Mouse (Mus musculus) limb, embryonic 14.5 days (tissue): ENCODE measurements around the gene Rgs7. TPM values are rescaled to one million over a fixed set of nuclear protein-coding genes. Genes with fewer than 3 reads are reported as not detected.

Source experiments
- ATAC-seq: fragments of 200-750 bp; cut with Nextera tagmentation; 2 replicates; pipeline ENCODE4 v1.8.0; 2017; ENCODE audit warnings: low read depth, moderate number of reproducible peaks, moderate TSS enrichment; ENCODE audit not compliant: low FRiP score
- DNase-seq: peaks from one replicate; pipeline ENCODE4 v3.0.0-alpha.2; 2015; ENCODE audit warnings: low spot score
- H3K27ac ChIP-seq: fragments of 300-500 bp; sonication (generic); replicated peaks from 2 replicates; pipeline ENCODE4 v1.5.1; 2014; ENCODE audit warnings: low read depth, mild to moderate bottlenecking, low read length, moderate library complexity, mixed read lengths
- H3K27me3 ChIP-seq: fragments of 300-500 bp; sonication (generic); 2 replicates; pipeline ENCODE4 v1.6.1; 2014; ENCODE audit warnings: low read length, mixed read lengths; ENCODE audit not compliant: control insufficient read depth, insufficient read depth
- H3K36me3 ChIP-seq: fragments of 300-500 bp; sonication (generic); 2 replicates; pipeline ENCODE4 v1.6.1; 2014; ENCODE audit warnings: mild to moderate bottlenecking, low read length, moderate library complexity, mixed read lengths; ENCODE audit not compliant: control insufficient read depth, insufficient read depth
- H3K4me1 ChIP-seq: fragments of 300-500 bp; sonication (generic); 2 replicates; pipeline ENCODE4 v1.6.1; 2014; ENCODE audit warnings: antibody characterized with exemption, low read length, mixed read lengths; ENCODE audit not compliant: control insufficient read depth, insufficient read depth
- H3K4me2 ChIP-seq: fragments of 300-500 bp; sonication (generic); replicated peaks from 2 replicates; pipeline ENCODE4 v1.6.1; 2014; ENCODE audit warnings: low read depth, mild to moderate bottlenecking, low read length, moderate library complexity; ENCODE audit not compliant: severe bottlenecking
- H3K4me3 ChIP-seq: fragments of 300-500 bp; sonication (generic); replicated peaks from 2 replicates; pipeline ENCODE4 v1.5.1; 2014; ENCODE audit warnings: low read length
- H3K9ac ChIP-seq: fragments of 300-500 bp; sonication (generic); 2 replicates; pipeline ENCODE4 v1.6.1; 2014; ENCODE audit warnings: mild to moderate bottlenecking, low read depth, low read length, moderate library complexity; ENCODE audit not compliant: severe bottlenecking
- H3K9me3 ChIP-seq: fragments of 300-500 bp; sonication (generic); 2 replicates; pipeline ENCODE4 v1.6.1; 2016; ENCODE audit warnings: low read length; ENCODE audit not compliant: control insufficient read depth
- POLR2A ChIP-seq: fragments of 200-500 bp; IDR thresholded peaks from 2 replicates; pipeline ENCODE4 v1.8.0; 2012; ENCODE audit warnings: inconsistent platforms, mild to moderate bottlenecking, moderate library complexity, borderline replicate concordance; ENCODE audit not compliant: insufficient read depth, insufficient read length; ENCODE audit errors: extremely low read depth
- WGBS: fragments of 180-500 bp; shearing (Covaris S2); extraction: QIAGEN DNeasy Blood & Tissue Kit; methylation state at CpG from one replicate; pipeline ENCODE4 v1.1.7; 2014; 5-methylcytosine and 5-hydroxymethylcytosine counted together
- polyA plus RNA-seq, 2 experiments: library from polyadenylated mRNA; depleted of rRNA in 1 of 2; stranded (reverse) in 1 of 2; unstranded in 1 of 2; fragments of >200 nt; fragmentation: Nextera tagmentation in 1 of 2; extraction: Ambion mirVana in 1 of 2; gene quantifications; 2 replicates each; pipeline versions ENCODE4 v1.2.1 to v1.2.3; 2012 to 2014

Gene Rgs7
- polyA plus RNA-seq, 2 experiments = 0.47 to 0.65 TPM

GRCm38 (mm10) chr1:175523572-175523971 is 31.3 kb upstream of the Rgs7 start:
- H3K27ac ChIP-seq = no peak overlapping the region
- DNase-seq = no peak
- no peak overlapping the region for H3K9ac ChIP-seq
- no peaks in the 10 kb centered on the region for H3K4me1 ChIP-seq
- TF ChIP-seq POLR2A = no peak
- H3K27me3 ChIP-seq = no peaks in the 10 kb centered on the region
- WGBS = 87% methylated on average over 2 of the region's 2 CpGs
- no peak overlapping the region for H3K4me2 ChIP-seq
- no peaks in the 10 kb centered on the region for H3K36me3 ChIP-seq
- H3K9me3 ChIP-seq = no peaks in the 10 kb centered on the region
- no peak overlapping the region for H3K4me3 ChIP-seq
- ATAC-seq = no peak

DNA sequence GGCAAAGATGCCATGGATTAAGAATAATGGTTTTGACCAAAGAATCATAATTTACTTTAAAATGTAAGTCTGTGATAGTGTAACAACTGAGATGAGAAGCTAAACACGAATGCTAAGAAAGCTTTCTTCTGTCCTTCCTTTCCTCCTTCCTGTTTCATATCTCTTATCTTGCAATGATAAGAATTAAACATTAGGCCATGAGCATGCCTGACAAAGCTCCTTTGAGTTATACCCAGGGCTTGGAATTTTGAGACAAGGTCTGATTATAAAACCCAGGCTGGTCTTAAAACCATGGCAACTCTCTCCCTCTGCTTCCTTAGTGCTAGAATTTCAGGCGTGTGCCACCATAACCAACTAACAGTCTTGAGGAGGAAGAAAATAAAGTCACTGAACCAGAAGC is 22.2 kb upstream of the Rgs7 start:
- no peaks in the 10 kb centered on the region for H3K9me3 ChIP-seq
- H3K27me3 ChIP-seq = no peaks in the 10 kb centered on the region
- H3K27ac ChIP-seq = no peak overlapping the region
- DNase-seq (no peak), ATAC-seq (no peak)
- H3K4me2 ChIP-seq = no peak overlapping the region
- no peak overlapping the region for H3K9ac ChIP-seq
- no peaks in the 10 kb centered on the region for H3K4me1 ChIP-seq
- 65% methylated on average over 2 of the region's 2 CpGs for WGBS
- H3K4me3 ChIP-seq = no peak overlapping the region
- TF ChIP-seq POLR2A = no peak
- H3K36me3 ChIP-seq = no peaks in the 10 kb centered on the region

DNA sequence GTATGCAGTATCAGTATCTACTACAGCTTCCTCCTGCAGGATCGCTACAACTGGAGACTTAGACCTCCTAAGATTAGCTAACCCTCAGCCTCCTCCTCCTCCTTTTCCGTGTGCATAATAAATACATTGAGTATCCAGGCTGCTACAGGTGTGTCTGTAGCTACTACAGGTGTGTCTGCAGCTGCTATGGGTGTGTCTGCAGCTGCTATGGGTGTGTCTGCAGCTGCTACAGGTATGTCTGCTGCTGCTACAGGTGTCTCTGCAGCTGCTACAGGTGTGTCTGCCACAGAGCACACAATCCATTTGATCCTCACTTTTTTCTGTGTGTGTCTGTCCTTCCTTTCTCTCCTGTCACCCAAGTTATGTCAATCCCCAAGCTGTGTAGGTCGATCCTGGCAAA is 19.9 kb upstream of the Rgs7 start:
- WGBS = 78% methylated on average over 3 of the region's 3 CpGs
- H3K9me3 ChIP-seq = no peaks in the 10 kb centered on the region
- DNase-seq (no peak), ATAC-seq (no peak)
- no peak overlapping the region for H3K9ac ChIP-seq
- H3K27me3 ChIP-seq = no peaks in the 10 kb centered on the region
- no peak overlapping the region for H3K4me3 ChIP-seq
- no peak overlapping the region for H3K4me2 ChIP-seq
- H3K36me3 ChIP-seq = no peaks in the 10 kb centered on the region
- H3K4me1 ChIP-seq = no peaks in the 10 kb centered on the region
- no peak for TF ChIP-seq POLR2A
- no peak overlapping the region for H3K27ac ChIP-seq

GRCm38 (mm10) chr1:175509989-175510388 is 17.7 kb upstream of the Rgs7 start:
- no peak for TF ChIP-seq POLR2A
- Histone ChIP-seq H3K4me2 (no peak overlapping the region), H3K36me3 (no peaks in the 10 kb centered on the region), H3K9ac (no peak overlapping the region), H3K27me3 (no peaks in the 10 kb centered on the region), H3K4me3 (no peak overlapping the region), H3K27ac (no peak overlapping the region), H3K4me1 (no peaks in the 10 kb centered on the region), H3K9me3 (no peaks in the 10 kb centered on the region)
- no peak for DNase-seq
- no peak for ATAC-seq
- WGBS = 39% methylated on average over 3 of the region's 3 CpGs

GRCm38 (mm10) chr1:175492683-175493043 is 363 bp upstream of the Rgs7 start:
- Histone ChIP-seq H3K27ac (no peak overlapping the region), H3K4me2 (peak overlapping the region; percentile 99), H3K9me3 (no peaks in the 10 kb centered on the region), H3K9ac (peak overlapping the region; percentile 48), H3K36me3 (no peaks in the 10 kb centered on the region), H3K4me3 (peak overlapping the region; percentile 57), H3K4me1 (0 out of 2 replicates have a peak, but pooled peaks cover 4% of the 10 kb centered on the region), H3K27me3 (peaks cover 23% of the 10 kb centered on the region)
- TF ChIP-seq POLR2A = no peak
- no peak for DNase-seq
- 2% methylated on average over 11 of the region's 11 CpGs for WGBS
- peak; percentile 47 for ATAC-seq

DNA sequence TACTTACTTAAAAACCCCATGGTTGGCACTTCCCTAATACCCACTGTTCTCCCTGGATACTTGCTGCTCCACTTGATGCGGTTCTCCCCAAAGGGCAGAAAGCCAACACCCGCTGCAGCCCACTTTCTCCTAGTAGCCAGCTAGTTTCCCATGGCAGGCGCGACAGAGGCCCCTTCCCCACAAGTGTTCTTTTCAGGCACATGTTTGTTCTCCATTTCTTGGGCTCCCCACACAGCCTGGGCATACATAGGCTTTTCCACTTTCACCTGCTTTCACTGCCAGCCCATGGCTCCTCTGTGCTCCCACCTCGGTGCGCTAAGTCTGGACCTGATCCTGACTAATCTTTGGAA is 814 bp downstream of the Rgs7 start:
- Histone ChIP-seq H3K9me3 (no peaks in the 10 kb centered on the region), H3K4me1 (0 out of 2 replicates have a peak, but pooled peaks cover 4% of the 10 kb centered on the region), H3K36me3 (no peaks in the 10 kb centered on the region), H3K4me2 (peak overlapping the region; percentile 99; the same call in 1 of the 2 replicates), H3K27ac (no peak overlapping the region), H3K4me3 (peak overlapping the region; percentile 57), H3K27me3 (peaks cover 23% of the 10 kb centered on the region), H3K9ac (no peak overlapping the region)
- TF ChIP-seq POLR2A = no peak
- ATAC-seq (0 out of 2 replicates have a peak, but pooled peaks have one; percentile 14), DNase-seq (no peak)
- WGBS = 16% methylated on average over 6 of the region's 6 CpGs
